Mouse (Mus musculus) embryo, embryonic 9.5 days (tissue): ENCODE results near the gene Mfsd14a.

Experiments used
- DNase-seq: peaks from one replicate; pipeline ENCODE4 v3.0.0-alpha.2; 2017; ENCODE audit errors: extremely low spot score

The Mfsd14a gene

DNA sequence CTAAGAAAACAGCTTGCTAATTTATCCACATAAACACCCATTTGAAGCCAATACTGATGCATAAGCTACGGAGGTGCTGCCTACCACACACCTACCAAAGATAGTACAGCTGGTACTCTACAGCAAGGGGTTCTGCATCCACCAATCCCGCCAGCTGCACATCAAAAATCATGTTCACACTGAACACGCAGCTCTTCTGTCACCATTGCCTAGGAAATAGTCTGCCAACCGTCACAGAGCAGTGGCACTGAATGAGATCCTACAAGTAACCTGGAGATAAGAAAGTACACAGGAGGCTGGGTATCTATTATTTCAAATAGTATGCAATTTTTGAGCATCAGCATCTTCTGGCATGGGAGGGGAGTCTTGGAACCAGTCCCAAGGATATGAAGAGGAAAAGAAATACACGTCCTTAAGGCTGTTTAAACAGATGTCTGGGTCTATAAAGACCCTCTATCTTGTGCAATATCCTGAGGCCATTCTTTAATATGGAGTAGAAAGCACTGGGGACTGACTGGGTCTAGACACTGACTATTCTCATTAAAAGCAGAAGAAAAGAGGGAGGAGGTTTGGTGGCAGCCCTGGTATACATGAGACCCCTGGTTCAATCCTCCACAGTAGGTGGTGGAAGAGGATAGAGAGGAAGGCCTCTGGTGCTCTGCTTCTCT, 9.1 kb downstream of the Mfsd14a start:
- DNase-seq = no peak

DNA sequence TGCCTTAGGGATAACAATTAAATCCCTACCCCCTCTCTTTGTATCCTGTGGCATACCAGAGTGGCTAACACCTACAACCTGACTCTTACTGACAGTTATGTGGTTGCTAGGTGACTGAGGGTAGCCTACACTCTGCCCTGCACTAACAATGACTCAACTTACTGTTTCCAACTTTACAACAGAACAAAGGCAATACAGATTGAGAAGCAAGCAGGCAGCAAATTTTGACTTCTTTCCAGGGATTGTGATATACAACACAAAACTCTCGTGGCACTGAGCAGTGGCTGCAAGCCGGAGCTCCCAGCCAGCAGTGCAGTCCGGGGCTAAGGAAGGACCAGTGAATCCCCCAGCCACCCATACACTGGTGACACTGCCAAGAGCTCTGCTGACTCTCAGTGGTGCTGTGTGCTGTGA, 10.4 kb downstream of the Mfsd14a start:
- no peak for DNase-seq

DNA sequence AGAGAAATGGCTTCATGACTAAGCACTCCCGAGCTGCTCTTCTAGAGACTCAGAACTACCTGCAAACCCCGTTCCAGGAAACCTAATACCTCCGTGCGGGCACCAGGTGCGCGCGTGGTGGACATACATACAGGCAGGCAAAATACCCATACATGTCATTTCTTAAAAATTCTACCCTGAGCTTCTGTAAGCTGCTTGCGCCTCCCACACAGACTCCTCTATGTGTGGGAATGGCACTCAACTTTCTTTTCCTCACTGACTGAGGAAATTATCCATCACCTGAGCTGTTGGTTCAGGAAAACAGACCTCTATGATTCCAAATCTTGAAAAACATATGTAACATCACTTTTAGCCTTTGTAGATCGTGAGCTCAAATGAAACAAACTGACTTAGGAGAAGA, 11.8 kb downstream of the Mfsd14a start:
- no peak for DNase-seq

DNA sequence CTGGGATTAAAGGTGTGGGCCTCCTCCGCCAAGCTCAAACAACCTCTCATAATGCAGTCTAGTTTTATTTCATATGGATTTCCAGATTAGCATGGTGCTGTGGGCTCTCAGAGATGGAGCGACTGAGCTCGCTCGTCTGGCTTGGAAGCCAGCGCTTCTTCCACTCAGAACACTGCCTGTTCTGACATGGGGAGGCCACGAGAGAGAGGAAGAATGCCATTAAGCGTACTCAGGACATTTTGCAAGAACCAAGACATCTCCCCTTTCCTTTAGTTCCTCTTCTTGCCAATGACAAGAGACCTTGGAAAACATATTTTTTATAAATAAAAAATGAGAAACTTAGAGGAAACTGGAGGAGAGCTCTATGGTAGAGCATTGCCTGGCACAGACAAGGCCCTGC, 13.7 kb downstream of the Mfsd14a start:
- DNase-seq = no peak

DNA sequence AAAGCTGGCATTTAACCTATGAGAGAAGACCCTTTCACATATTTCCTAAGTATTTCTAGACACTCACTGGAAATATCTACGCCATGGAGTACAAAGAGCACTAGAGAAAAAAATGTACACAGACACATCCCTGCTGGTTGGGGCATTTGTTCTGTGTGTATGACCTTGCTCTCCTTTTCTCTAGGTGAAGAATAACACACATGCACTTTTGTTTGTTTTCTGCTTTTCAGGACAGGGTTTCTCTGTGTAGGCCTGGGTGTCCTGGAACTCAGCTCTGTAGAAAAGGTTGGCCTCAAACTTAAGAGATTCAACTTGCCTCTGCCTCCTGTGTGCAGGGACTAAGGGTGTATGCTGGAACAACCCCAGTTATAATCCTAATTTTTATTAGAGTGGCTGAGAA, 16.1 kb downstream of the Mfsd14a start:
- no peak for DNase-seq

DNA sequence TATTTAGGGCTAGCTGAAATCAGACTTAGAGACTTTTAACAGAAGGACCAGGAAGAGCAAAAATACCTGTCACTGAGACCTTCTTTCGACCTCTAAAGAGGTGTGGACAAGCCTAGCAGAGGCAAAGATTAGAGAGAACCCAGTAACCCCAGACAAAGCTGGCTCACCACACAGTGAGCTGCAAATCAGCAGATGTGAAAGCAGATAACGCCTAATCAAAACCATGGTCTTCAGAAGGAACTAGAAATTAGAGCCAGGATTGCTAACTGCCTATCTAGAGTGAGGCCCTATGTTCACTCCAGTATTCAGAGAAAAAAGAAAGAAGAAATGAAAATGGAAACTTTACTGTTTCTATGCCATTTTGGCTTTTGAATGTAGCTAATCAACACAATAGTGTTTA, 20.1 kb downstream of the Mfsd14a start:
- no peak for DNase-seq

DNA sequence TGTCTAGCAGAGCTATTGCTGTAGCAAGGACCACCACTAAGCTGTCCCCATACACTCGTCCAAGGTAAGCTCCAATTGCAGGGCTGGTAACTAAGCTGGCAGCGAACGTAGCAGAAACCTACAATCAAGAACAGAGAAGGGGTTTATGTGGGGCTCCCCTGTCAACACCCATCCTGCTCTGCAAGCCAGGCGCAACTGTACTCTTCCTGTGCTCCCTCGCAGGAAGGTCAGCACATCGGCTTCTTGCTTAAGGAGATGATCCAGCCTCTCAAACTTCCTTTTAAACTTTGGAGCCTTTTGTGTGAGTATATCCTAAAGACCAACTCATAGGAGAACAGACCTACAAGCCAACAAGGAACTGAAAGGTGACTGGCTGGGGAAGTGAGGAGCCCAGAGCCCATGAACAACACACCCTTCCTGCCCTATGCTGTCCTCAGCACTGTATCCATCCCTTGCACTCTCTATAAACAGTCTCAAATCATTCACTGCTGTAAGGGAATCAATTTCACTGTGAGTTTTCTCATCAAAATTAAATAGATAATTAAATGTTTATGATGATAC, 20.6 kb downstream of the Mfsd14a start:
- no peak for DNase-seq

DNA sequence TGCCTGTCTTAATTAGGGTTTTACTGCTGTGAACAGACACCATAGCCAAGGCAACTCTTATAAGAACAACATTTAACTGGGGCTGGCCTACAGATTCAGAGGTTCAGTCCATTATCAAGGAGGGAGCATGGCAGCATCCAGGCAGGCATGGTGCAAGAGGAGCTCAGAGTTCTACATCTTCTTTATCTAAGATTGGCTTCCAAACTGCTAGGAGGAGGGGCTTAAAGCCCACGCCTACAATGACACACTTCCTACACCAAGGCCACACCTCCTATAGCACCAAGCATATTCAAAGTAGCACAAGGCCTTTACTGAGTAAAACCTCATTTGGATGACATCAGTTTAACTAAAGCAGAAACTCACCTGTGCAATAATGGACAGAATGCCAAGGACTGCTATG, 22.5 kb downstream of the Mfsd14a start:
- no peak for DNase-seq

DNA sequence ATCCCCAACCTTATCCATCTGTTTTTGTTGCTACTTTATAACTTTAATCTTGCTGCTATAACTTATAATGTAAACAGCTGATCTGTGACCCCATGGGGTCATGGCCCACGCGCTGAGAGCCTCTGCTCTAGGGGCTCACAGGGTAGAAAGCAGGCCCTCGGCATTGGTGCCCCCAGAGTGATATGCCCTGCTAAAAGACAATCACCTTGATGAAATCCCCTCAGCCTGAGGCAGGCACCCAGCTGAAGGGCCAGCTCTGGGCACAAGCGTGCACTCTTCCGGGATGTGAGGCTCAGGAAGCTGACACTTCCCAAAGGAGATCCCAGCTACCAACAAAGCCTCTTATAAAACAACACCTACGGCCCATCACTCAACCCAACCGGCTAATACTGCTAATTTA, 23.9 kb downstream of the Mfsd14a start:
- DNase-seq = no peak

DNA sequence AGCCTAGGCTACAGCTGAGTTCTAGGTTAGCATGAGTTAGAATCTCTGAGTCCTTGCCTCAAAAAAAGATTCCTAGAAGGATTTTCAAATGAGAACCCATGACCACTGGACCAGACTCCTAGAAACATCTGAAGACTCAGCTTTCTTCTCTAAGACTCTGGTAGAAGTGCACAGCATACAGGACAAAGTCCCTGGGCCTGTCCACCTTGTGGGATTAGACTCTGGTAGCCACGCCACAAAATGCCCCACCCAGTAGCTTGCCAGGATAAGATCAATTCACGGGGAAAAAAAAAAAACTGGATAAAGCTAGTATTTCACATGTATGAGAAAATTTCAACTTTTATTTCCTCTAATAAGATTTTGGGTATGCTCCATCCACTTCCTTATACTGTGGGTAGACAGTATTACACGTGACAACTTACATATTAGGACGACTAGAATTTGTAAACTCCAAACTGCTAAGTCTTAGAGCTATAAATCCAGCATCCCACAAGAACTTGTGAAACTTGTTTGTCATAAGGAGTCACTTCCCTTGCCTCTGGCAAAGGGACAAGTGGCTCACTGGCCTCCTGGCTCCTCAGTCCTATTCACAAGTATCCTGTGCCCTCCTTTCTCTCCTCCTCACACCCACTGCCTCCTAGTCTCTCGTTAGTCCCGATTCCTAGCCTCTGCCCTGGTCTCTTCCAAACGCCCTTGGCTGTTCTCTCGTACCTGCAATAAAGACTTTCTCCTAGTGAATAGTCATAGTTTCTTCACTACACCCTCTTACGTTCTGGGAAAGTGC, 24.6 kb downstream of the Mfsd14a start:
- no peak for DNase-seq

DNA sequence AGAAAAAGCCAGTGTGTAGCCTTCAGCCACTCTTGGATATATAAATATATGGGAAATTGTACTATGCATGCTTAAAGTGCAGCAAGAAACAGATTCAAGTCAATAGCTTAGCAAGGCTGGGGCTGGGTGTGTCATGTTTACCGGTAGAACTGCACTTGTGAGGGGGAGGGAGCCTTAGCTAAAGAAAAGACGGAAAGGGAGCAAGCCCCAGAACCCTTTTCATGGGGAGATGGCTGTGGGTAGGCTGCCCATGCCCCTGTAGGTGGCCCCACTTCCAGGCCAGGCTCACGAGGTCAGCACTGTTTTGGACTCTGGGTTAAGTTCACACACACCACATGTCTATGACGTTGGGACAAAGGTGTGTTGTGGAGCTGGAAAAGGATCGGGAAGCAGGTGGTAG, 26.7 kb downstream of the Mfsd14a start:
- DNase-seq = no peak

DNA sequence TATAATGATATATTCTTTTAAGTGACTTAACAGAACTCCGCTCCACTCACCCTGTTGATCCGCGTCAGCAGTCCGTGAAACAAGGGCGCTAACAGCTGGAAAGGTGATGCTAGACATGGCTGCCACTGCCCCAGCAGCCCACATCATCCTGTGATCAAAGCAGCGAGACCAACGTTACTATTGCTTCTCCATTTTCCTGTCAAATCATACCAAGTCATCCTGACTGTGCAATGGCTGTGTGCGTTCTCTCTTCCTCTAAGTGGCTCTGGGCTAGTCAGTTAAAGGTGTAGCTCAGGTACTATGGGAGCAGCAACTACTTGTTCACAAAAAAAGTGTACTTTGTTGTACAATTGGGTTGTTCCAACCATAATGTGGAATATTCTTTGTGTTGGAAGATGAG, 27.6 kb downstream of the Mfsd14a start:
- no peak for DNase-seq

DNA sequence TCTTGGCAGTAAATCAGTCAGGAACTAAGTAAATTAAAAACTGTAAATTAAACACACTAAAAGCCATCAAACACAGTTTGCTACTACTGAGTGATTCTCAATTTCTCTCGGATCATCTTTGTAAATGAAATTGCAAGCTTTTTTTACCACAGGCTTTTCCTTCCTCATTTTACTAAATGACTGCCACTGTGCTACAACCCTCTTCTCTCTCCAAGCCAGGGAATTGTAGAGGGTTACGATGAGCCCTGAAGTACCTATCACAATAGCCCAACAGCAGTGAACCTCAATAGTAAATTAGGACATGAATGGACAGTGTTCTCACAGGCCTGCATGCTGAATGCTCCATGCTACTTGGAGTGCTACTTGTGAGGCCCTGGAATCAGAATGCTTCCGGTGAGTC, 28.4 kb downstream of the Mfsd14a start:
- DNase-seq = no peak

DNA sequence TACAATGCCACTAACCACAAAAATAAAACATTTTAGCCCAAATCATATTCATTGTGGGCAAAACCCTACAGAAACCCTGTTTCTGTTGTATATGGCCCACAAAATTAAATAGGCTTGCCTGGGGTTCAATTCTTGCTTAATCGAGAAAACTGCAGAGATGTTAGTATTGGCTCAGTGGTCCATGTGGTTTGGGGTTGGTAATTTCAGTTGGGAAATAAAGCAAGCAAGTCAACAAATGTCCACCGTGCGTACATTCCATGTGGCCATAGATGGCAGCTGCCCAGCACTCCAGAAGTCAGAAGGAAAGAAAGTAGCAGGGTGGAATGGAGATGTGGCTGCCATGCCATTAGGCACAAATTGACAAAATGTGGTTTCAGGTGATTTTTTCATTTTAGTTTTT, 29.5 kb downstream of the Mfsd14a start:
- DNase-seq = no peak

DNA sequence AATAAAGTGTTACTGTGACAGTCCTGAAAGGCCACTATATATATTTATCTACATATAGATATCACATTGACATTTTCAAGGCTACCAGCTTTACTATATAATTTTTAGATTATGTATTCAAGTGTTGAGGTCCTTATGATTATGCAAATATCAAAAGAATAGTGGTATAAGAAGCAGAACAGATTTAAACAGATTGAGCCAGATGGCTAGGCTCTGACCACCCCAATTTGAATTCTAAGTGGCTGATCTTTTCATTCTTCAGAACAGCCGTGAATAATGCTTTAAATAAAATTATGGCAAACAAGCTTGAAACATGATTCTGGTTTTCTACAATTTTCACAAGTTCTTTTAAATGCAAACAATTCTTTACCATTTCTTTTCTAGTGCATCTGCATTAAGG, 31.0 kb downstream of the Mfsd14a start:
- DNase-seq = no peak

DNA sequence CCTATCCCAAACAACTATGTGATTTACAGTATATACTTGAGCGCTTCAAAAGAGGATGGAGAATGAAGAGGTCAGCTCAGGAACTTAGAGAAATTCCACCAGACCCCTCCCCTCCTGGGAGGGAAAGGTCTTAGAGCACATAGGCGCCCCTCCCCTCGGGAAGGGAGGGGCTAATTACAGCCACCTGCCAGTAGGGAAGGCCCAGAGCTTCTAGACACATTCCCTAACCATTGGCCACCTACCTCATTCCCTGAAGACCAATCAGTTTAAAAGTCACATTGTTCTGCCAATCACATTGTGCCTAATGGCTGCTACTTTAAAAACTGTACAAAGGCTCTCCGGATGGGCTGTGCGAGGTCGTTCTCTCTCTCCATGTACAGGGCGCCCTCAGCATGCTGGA, 39.8 kb downstream of the Mfsd14a start:
- no peak for DNase-seq

DNA sequence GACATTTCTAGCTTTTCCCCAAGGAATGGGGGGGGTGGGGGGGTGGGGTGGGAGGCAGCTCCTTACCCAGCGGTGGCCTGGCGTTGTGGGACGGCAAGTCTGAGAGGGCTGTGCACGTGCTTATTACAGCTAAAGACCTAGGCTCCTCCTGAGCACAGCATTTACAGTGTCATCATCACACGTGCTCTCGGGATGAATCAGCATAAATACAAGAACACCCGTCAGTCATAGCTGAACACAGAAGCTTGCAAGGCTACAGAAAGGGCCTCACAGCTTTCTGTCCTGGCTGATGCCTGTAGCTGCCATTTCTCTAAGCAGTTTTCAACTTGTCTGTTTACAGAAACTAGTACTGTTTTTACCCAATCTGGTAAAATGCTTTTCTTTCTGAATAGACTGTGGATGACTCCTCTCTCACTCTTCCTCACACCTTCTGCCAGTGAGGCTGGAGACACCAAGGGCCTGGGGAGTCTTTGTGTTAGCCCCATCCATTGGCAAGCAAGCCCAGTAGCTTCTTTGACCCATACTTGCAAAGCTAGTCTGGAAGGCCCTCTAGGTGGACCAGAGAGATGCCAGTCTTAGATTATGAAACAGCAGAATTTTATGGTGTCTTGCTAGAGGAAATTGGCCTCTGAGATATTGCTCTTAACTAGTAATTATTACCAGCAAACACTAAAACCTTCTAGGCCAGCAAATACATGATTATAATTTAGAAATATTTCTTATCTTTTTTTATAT, 41.7 kb downstream of the Mfsd14a start:
- no peak for DNase-seq

DNA sequence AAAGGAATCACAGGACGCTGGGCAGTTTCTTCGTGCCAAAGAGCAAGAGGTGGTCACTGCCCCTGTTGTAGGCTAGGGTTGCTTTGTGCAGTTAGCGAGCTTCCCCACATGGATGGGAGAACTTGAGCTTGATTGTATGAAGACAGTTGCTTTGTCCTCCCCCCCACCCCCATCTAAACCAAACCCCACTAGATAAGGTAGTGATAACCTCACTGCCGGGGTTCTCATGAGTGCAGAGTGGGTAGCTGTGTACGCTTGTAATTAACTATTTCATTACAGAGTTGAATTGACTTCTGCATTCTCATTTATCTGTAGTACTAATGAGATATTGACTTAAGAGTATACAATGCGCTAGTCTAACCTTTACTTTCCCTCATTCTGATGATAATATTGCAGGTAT, 43.6 kb downstream of the Mfsd14a start:
- DNase-seq = no peak

DNA sequence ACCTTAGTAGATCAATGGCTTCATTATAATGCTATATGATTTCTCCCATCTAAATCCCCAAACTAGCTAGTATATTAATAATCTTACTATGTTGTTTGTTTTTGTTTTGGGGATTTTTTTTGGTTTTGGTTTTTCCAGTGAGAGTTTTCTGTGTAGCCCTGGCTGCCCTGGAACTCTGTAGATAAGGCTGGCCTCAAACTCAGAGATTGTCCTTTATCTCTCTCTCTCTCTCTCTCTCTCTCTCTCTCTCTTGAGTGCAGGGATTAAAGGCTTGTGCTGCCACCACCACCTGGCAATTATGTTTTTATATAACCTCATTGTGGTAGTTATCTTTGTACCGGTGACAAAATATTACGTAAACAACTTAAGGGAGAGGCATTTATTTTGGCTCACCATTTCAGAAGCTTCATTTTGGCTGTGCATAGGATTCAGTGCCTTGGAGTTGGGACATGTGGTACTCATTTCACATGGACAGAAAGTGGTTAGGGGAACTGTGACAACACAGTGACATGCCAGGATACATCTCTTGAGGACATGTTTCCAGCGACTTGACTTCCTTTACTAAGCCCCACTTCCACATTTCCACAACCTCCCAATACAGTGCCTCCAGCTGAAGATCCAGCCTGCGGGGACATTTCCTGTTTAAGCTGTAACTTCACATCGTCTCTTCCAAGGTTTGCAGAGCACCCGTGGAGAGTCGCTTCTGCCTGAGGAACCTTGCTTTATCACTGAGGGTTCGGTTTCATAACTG, 47.0 kb downstream of the Mfsd14a start:
- DNase-seq = no peak

DNA sequence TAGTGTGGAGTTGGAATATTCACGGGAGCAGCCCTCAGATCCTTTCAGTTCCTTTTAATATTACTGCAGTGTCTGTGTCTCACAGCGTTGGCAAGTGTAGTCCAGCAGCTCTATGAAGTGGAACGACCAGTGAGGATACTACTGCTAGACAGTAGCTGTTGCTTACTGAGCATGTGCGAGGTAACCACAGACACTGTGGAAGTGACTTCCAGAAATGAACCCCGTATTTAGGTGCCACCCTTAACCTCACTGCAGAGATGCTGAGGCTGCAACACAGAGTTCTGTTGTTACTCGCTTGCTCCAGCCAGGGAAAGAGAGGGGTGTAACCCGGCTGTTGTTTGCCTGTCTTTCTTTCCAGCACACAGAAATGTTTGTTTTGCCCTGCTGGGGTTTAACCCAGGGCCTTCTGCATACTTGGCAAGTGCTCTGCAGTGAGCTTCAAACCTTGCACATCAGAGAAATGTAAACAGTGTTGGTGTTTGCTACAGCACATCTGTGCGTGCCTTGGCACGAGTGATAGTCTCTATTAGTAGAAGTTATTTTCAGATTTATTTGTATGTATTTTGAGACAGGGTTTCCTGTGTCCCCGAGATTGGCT, 48.1 kb downstream of the Mfsd14a start, which contains the start of gene Trmt13:
TSS of gene Trmt13 (minus strand) at position 293 of the 598 bp plus-strand sequence.
- no peak for DNase-seq

DNA sequence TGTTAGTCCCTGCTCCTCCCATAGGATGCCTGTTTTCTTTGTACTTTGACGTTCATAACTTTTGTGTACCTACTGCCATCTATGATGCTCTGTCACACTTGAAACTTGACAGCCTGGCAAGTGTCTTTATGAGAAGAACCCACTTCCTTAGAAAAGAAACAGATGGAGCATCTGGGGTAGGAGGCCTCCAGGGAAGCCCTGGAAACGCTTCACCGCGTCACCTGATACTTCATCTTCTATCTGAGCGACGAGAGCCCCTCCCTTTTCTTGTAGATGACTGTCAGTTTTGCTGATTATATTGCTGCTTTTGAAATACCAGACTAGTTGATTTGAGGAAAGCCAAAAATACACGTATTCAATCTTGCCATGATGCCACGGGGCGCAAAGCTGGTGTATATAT, 57.9 kb downstream of the Mfsd14a start:
- no peak for DNase-seq
